Mouse (Mus musculus) ovary, adult 2 months (tissue): ENCODE results near the gene Nol6. TPM values are rescaled to one million over a fixed set of nuclear protein-coding genes. Genes with fewer than 3 reads are reported as not detected.

Experiments
- polyA plus RNA-seq: library from polyadenylated mRNA; depleted of rRNA; stranded (reverse); fragments of >200 nt; gene quantifications from 2 replicates; pipeline ENCODE4 v1.2.3, GENCODE M21; 2012; rRNA removed

Nol6 gene
- 59.5 and 66.3 TPM in 2 replicates for polyA plus RNA-seq

DNA sequence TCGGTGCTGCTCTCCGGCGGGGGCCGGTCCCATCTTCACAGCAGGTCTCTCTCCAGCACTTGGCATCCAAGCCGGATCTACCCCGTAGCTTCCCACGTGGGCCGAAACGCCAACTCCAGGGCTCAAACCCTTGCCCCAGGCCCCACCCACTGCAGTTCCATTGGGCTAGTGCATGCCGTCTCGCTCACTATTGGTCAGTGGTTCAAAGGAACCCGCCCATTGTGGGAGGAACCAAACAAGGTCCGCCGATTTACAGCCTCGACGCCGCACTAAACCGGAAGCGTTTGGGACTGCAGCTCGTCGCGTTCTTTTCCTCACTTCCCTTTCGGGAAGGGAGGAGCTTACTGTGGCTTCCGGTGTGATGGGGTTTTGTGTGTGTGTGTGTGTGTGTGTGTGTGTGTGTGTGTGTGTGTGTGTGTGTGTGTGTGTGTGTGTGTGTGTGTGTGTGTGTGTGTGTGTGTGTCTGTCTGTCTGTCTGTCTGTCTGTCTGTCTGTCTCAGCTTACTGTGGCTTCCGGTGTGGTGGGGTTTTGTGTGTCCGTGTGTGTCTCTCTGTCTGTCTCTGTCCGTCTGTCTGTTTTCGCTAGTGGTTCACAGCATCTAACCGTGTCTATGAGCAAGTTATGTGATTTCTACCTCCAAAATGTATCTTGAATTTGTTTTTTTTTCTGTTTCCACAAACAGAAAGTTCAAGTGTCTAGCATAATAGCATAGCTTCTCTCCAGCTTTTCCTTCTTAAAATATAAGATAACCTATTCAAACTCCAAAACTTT is at the start of gene Nol6:
TSS of gene Nol6 (minus strand) at position 276 of the 772 bp plus-strand sequence.

DNA sequence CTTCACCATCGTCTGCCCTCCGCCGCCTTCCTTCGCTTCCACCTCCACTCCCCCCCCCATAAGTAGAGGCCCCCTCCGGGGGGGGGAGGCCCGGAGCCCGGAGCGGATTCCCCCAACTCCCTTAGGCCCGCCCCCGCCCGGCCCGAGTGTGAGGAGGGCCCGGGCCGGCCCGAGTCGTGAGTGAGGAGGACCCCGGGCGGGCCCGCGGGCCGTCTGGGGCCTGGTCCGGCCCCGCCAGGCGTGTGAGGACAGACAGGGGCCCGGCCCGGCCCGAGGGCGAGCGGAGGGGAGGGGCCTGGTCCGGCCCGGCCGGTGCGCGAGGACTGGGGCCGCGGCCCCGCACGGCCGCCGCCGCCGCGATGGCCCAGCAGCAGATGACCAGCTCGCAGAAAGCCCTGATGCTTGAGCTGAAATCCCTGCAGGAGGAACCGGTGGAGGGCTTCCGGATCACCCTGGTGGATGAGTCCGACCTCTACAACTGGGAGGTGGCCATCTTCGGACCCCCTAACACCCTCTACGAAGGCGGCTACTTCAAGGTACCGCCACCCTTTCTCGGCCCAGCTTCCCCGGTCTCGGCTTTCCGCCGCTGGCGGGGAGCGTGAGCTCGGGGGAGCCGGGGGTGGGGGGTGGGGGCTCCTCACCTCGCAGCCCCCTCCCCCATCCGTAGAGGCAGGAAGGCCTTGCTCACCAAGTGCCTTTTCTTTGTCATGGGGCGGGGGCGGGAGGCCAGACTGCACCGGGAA is 11.6 kb upstream of the Nol6 start, which contains the start of gene Ube2r2:
TSS of gene Ube2r2 (plus strand) at position 33 of the 743 bp plus-strand sequence.

DNA sequence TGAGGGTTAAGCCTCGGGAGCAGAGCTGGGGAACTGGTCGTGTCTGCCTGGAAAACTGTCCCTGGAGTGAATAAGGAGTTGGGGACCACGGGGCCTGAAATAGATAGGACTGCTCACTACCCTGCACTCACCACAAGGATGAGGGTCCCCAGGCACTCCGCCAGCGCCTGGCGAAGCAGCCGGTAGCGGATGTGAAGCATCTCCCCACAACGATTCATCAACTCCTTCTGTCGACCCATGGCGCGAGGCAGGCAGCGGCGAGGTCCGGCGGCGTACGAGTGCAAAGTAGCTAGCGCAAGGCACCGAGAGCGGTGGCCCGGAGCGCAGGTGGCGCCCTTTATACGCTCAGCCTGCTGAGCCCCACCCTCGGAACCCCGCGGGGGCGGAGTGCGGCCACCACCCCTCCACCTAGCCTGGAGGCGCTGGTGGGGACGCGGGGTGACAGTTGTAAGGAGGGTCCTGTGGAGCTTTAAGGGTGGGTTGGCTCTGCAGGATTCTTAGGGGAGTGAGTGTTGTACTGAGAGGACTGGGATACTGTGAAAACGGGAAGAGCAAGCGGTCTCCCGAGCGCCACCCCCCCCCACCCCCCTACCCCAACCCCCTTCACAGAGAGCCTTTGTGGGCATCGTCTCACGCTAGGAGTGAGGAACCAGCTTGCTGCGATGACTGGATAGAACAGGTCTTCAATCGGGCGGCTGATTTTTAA is 26.2 kb downstream of the Nol6 start, which contains the start of gene Aqp3:
TSS of gene Aqp3 (minus strand) at position 313 of the 706 bp plus-strand sequence.

Other genes with a start within 250 kb of the Nol6 start
- gene Spink4, start 204.4 kb downstream of the Nol6 start, polyA plus RNA-seq, result 14.2 and 27.8 TPM in 2 replicates
- gene Bag1, start 176.2 kb downstream of the Nol6 start, polyA plus RNA-seq, result 266 and 423 TPM in 2 replicates
- gene Chmp5, start 176.0 kb downstream of the Nol6 start, polyA plus RNA-seq, result 5.1 and 5.2 TPM in 2 replicates
- 34.8 and 37.3 TPM in 2 replicates for gene Nfx1, start 153.5 kb downstream of the Nol6 start, polyA plus RNA-seq
- gene Aqp7, start 76.3 kb downstream of the Nol6 start, polyA plus RNA-seq, result 3.5 and 5.0 TPM in 2 replicates
- 0.90 and 2.0 TPM in 2 replicates for gene Aqp3, start 26.3 kb downstream of the Nol6 start, polyA plus RNA-seq
- gene Ube2r2, start 11.3 kb upstream of the Nol6 start, polyA plus RNA-seq, result 49.2 and 58.3 TPM in 2 replicates
- 121 and 169 TPM in 2 replicates for gene Ubap2, start 150.7 kb upstream of the Nol6 start, polyA plus RNA-seq
- gene Dcaf12, start 190.4 kb upstream of the Nol6 start, polyA plus RNA-seq, result 30.2 and 35.8 TPM in 2 replicates
- 17.2 and 23.3 TPM in 2 replicates for gene Ubap1, start 224.5 kb upstream of the Nol6 start, polyA plus RNA-seq